Mouse (Mus musculus) bone marrow macrophage, adult 2 months (primary cell): ENCODE data around the gene Gm5475.

Source experiments
- CTCF ChIP-seq: IDR thresholded peaks from 2 replicates; pipeline ENCODE4 v1.5.1; 2012; ENCODE audit warnings: low read depth, mild to moderate bottlenecking, low read length, moderate library complexity
- POLR2A ChIP-seq: IDR thresholded peaks from 2 replicates; pipeline ENCODE4 v1.6.1; 2012; ENCODE audit warnings: mild to moderate bottlenecking, low read depth, low read length, borderline replicate concordance

DNA sequence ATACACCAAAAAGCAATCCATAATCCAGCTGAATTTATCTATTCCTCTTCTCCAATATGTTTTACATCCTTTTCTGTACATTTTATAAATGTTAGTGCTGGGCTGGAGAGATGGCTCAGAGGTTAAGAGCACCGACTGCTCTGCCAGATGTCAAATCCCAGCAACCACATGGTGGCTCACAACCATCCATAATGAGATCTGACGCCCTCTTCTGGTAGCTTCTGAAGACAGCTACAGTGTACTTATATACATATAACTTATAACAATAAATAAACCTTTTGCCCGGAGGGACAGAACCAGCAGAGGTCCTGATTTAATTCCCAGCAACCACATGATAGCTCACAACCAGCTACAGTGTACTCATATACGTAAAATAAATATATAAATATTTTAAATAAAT, 26.6 kb downstream of the Gm5475 start:
- TF ChIP-seq CTCF (no peak), POLR2A (no peak)
